Mouse (Mus musculus): ENCODE measurements at regions not wholly inside any gene's neighbourhood (a gene's known extent, or its start where the extent isn't known, plus 50 kb on each side); places are given as distances from the start of the nearest gene placed in this dataset.

DNA sequence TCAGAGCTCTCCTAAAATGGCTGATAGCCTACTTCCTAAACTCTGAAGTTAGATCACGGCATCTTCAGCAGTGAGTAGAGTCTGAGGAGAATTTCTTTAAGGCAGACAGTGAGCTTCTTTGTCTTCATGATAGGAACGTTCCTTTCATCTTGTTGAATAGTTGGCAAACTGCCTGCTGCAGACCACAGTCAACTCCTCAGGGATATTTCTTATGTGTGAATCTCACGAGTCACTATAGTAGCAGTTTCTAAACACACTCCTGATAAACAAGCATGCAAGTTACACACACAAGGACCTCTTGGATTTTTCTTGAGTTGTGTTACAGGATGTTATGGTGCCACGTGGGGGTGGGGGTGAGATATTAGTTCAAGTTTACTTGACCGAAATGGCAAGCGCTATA is 205.2 kb downstream of the Gm11077 start:
- no peak for DNase-seq (ENCODE audit: low spot score)

DNA sequence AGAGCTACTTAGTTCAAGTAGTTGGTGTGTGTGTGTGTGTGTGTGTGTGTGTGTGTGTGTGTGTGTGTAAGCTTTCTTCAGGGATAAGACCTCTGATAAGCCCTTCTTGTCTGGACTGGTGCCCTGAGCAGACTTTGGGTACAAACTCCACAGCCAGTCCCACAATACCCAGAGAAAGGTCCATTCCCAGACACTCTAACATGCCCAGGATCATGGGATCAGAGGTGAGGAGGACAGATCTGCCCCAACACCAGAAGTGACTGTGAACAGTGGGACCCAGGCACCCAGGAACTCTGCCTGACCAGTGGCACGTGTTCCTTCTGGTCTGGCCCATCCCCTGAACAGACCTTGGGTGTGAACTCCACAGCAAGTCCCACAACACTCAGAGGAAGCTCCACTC is 208.9 kb downstream of the Gm11077 start:
- DNase-seq (ENCODE audit: low spot score), result no peak

DNA sequence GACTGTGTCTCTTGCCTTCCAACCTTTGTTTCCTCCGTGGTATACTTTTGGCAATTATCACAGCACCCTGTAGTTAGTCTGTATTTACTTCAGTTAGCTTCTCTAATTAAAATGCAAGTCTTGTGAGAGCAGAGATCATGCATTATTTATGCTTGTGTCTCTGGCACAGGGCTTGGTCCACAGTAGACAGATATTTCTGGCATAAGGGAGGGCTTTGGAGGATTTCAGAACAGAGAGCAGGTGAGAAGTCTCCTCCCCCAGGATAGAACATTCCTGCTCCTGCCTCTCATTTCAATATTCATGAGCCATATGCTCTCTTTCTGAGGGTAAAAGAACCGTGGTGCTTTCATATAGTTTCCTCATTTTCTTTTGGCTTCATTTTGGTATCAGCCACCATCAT is 217.6 kb downstream of the Gm11077 start:
- DNase-seq (ENCODE audit: low spot score), result no peak

DNA sequence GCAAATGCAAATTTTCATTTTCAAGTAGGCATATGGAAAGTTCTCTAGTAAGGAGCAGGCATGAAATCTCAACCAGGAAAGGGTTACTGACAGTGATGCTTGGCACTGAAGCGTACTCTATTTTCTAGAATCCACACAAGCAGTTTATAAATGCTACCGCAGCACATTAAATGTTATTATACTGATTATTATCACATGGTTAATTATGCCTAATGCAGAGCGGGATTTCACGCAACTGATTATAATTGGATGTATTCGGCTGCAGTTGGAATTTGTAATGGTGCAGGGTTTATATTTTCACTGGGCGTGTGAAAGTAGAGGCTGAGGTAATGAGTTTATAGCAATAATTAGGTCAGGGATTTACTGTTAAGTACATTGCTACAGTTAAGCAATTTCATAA is 221.4 kb downstream of the Gm11077 start:
- no peak for DNase-seq (ENCODE audit: low spot score)

DNA sequence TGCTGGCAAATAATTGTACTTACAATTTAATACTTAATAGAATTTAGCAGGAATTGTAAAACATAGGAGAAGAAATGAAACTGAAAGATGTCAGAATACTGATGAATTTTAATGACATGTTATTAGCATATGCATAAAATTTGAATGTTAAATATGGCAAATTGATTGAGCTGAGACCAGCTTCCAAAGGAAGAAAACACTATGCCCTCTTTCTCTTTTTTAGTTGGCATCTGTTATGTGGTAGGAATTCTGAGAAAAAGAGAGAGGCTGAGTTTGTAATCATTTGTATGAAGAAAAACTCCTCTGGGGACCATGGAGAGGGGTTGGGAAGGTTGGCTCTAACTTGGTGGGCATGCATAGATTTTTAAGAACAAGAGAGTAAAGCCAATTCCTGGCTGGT is 224.2 kb downstream of the Gm11077 start:
- DNase-seq (ENCODE audit: low spot score), result no peak

DNA sequence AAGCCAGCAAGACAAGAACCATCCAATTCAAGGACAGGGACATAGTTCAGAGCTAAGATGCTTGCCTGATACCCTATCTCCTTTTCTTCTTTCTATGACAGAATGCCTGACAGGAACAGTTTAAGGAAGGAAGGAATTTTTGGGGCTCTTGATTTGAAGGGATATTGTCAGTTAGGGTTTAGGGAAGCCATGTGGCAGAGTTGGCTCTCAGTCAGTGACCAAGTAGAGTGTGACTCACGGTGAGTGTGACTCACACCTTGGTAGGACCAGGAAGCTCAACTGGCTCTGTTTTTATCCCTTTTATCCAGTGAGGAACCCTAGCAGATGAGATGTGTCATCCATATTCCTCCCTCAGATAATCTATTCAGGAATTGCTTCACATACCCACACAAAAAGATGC is 224.6 kb downstream of the Gm11077 start:
- DNase-seq (ENCODE audit: low spot score), result no peak

DNA sequence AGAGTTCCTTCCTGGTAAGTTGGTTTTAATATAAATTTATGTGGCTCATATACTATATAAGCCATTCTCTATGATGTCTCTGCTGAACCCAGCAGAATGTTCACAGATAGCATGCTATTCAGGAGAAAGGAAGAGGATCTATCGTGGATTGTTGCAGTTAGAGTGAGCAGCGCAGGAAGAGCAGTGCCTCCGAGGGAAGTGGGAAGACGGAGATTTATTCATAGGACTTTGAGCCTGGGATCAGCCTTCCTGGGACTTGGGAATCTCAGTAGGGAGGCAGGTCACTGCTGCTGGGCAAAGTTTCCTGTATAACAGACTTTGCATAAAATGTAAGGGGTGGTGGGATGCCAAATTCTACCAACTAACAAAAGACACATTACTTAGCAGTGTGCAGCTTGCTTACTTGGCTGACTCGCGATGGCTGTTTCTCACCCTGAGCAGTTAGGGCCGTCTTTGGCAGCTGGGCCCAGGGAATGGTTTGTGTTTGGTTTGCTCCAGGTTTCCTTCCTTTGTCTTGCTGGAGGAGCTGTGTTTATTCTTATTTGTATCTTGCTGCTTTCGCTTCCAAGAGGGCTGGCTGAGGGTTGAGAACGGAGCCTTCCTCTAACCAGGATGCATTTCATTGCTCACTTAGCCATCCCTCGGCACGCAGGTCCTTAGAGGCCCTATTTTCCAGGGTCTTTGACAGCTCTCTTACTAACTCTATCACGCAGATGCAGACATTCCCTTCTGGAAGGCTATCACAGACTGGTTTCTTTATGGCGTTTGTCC is 226.9 kb downstream of the Gm11077 start:
- DNase-seq (ENCODE audit: low spot score), result no peak

DNA sequence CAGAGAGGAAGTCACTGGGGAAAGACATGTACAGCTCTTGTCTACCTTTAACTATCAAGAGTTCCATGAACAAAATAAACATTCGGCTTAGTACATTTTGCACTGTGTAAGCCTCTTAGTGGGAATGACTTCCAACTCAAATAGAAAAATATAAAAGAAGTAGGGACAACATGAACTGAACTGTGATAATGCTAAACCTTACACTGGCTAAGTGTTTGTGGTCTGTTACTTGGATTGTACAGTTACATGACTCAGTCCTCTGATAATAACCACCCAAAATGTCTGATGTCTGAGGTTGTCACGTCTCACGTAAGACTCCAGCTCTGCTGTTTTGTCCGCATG is 227.4 kb downstream of the Gm11077 start:
- DNase-seq (ENCODE audit: low spot score), result no peak

DNA sequence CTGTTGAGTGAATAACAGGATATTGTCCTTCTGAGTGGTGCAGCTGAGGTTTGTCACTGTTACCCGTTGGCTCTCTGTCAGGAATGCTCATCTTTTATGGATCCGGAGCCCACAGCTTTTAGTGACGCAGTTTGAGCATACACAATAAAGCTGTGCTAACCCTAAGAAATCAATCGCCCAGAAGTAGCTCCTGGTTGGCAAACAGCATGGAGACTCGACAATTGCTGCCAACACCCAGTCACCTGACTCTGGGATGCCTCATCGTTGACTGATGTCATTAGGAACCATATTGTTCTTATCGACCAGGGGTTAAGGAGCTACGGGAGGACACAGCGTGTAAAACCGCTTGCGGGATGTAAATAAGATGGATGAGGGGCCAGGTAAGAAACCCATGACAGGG is 232.9 kb downstream of the Gm11077 start:
- DNase-seq (ENCODE audit: low spot score), result no peak

DNA sequence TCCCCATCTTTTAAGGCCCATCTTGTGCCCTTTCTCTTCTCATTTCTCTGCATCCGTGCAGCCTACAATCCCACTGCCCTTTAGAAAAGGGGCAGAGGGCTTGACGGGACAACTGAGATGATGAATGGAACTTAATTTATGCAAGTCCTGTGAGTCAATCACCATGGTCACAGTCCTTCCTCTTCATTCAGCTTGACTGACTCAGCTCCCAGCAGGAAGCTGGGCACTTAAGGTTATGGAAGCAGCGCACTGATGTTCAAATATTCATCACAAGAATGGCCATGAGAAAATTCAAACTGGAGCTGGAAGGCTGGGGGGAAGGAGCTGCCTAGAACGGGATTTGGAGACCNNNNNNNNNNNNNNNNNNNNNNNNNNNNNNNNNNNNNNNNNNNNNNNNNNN is 233.5 kb downstream of the Gm11077 start:
- DNase-seq (ENCODE audit: low spot score), result no peak

DNA sequence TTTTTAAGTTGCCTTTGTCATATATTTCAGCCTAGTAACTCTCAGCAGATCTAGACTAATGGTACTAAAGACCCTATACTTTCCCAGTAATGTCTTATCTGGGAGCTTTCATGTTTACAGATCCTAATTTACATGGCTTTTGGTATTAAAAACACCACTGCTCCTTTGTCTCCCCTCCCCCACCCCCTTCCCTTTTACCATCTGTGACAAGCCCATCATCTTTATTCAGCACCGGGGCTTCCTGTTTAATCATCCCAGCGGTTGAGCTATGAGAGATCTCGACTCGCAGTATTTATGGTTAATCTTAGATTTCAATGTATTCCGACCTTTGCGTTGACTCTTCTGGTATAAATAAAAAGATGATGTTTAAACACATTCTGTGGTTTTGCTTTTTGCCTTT is 244.6 kb downstream of the Gm11077 start:
- DNase-seq (ENCODE audit: low spot score), result no peak

DNA sequence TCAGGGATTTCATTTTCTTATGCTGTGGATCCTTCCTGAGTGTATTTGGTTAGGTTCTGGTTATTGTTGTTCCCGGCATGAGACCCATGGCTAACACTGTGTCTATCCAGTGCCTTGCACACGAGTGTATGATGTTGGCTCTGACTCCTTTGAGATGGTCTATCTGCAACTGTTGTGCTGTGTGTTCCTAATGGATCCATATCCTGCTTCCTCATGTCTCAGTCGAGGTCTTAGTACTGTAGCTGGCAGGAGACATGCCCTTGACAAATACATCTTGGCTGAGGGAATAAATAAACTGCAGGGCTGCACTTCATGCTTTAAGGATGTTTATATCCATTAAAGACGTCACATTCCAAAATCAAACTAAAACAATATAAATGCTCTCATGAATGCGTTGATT is 247.9 kb downstream of the Gm11077 start:
- DNase-seq (ENCODE audit: low spot score), result no peak

DNA sequence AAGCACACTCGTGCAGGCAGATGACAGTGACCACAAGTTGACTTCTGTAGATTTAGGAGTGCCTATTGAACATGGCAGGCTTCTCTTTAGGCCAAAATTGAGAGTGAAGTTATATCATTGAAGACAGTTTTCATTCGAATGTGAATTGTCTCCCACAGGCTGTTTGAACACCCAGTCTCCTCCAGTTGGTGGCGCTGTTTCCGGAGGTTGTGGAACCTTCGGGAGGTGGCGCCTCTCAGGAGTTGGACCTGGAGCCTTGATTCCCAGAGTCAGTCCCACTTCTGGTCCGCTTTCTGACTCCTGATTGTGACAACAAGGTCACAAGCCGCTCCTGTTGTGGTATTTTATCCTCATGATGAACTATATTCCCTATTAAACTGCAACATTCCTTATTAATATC is 254.5 kb downstream of the Gm11077 start:
- DNase-seq (ENCODE audit: low spot score), result no peak

DNA sequence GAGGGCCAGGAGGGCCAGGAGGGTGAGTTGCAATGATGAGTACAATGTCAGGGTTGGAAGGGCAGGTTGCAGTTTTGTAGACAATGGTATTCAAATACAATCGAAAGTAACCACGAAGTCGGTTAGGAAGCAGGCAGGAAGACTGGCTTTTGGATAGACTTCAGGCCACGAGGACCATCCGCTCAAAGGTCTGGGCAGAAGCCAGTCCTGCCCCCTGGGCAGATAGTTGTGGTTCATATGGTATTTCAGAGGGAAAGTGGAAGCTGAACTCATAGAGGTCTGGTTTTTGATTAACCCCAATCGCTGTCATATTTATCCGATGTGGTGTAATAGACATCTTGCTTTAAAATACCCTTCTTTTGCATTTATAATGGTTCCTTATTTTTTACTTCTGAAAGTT is 255.2 kb downstream of the Gm11077 start:
- no peak for DNase-seq (ENCODE audit: low spot score)

DNA sequence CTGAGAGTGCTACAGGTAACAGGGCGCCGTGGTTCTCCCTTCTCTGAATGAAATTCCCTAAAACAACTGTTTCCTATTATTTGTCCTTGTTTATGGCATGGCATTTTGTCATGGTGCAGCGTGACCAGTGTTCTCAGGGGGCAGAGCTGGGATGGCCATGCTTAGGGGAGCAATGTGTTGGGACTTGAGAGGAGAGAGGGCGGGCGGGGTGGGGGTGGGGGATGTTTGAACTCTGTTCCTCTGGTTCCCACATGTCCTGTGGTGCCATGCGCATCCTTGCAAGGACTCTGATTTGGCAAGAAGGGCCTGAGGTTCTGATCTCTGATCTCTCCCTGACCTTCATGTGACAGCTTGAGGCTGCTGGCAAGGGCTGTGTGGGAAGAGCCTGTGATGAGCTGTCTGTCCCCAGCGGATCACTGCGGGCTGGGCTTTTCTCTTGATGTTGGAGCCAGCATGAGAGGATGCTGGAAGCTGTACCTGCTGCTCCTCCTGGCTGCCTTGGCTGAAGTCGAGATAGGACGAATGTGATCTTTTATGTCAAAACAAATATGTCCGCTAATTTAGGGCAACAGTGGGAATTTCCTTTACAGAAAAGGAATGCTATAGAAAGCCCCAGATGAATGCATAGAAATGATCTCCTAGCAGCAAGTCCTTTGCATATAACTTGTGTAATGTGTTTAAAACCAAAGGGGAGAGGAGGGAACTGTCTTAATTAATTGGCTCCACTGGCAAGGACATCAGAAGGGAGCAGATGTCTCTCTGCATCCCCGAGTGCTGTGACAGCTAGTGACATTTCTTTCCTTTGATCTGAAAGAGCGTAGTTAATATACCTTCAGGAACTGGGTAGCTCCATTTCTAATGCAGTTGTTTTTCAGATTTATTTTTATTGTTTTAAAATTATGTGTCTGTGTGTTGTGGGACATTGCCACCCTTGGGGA is 255.2 kb upstream of the Pde3a start:
- no peak for DNase-seq (ENCODE audit: low spot score)

DNA sequence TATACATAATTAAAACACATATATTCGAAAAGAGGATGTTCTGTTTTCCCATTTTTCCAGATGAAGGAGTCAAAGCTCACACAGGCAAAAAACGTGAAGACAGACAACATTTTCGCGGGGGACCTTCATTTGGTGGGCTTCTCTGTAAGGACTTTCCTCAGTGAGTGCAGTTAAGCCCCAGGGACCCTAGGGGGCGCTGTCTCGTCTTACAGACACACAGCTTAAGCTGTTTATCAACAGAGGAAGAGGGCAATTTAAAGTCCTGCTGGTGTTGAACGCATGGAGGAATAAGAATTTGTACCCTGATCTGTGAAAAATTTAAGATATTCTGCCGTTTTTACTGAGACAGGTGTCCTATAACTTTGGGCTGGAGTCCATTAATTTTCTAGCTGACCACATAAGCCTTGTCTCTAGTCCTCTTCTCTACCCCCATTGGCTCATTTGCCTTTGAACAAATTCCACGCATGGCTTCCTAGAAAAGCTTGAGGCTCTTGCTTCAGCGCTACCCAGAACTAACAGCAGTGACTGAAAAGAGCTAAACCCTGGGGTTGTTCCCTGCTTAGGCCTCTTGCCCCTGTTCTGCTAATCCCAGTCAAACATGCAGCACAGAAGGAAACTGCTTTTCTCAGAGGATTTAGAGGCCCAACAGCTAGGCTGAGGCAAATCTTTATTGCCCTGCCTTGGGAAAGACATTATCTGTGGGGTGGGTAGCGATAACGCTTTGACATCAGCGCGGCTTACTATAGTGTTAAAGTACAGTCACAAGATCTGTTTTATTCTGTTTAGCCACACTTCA is 253.5 kb upstream of the Pde3a start:
- DNase-seq (ENCODE audit: low spot score), result no peak

DNA sequence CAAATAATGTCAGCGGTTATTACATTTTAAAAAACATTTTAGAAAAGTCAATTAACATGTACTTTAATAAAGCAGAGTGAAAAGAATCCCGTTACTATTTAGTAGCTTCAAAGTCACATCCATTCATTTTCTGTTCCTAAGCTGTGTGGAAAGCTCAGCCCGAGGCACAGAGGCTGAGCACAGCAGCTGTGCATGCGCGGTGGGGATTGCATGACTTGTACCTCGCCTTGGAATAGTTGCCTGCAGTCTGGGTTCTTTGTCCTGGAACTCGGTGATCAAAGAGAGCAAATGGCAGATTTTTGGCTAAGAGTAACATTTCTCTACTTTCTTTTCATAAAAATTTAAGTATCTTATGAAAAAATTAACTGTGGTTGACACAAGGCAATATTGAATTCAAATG is 251.0 kb upstream of the Pde3a start:
- no peak for DNase-seq (ENCODE audit: low spot score)

DNA sequence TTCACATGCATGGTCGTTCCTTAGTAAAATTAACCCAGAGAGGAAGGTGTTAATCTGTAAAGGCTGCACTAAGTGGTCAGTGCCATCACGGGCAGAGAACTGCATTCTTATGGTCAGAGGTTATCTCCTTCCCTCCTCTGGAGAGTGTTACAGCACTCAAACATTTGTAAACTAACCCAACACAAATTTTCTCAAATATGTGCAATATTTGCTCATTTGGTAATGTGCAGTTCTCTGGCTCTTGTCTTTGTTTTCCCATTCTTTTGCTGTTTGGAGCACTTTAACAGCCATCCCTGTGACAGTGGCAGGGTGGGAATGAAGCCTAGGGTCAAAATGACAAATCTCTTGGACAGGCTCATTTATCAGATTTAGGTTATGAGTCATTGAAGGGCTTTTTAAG is 248.5 kb upstream of the Pde3a start:
- no peak for DNase-seq (ENCODE audit: low spot score)

DNA sequence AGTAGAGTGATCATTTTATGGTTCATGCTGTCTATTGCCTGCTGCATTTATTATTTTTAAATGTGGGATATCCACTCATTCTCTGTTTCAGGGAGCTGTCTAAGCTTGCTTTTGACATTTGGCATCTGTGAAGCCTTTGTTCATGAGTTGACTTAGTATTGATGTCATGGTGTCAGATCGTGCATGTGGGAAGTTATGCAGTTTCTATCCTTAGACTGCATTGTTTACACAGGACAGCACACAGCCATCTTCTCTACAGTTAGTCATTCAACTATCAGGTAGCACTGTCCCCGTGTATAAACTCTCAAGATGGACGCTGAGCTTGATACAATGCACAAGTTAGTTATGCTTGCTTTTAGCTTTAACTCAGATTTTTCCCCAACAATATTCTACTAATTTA is 247.8 kb upstream of the Pde3a start:
- no peak for DNase-seq (ENCODE audit: low spot score)

DNA sequence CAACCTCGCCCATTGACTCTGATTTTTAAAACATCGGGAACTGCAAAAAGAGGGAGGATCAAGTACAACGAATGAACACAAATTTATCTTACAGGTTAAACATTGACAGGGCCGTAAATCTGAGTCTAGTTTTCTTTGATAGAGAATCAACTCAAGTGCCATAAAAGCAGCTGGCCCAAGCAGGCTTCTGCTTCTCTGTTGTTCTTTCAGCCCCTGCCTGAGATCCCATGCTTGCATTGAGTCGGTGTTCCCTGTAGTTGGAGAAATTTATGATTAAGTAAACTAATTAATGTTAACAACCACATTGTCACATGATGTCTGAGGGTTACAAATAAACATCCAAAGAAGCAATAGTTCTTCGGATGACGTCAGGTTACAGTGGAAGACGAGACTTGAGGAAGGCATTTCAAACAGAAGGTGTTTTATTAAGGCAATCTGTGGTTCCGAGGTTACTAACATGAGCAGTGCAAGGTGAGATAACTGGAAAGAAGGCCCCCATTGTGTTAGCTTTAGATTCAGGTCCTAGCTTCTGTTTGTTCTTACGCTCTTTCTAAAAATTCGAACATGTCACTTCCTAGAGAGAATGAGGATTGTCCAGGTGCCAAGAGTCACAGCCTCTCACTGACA is 233.9 kb upstream of the Pde3a start:
- no peak for DNase-seq (ENCODE audit: low spot score)

DNA sequence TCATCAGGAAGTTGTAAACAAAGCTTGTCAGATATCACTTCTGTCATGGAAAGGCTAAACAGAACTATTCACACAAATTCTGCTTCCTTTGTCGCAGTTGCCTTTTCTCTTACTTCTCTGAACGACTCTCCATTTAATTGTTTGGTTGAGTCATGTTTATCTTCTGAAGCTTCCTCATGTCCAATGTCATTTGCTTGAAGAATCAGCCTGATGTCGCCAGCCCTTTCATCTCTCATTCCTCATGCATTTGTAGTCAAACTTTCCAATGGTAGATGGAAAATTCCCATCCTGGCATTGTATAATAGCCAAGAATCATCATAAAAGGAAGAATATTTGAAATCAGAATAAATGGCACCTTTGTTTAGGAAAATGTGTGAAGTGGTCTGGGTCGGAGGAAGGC is 225.6 kb upstream of the Pde3a start:
- no peak for DNase-seq (ENCODE audit: low spot score)

DNA sequence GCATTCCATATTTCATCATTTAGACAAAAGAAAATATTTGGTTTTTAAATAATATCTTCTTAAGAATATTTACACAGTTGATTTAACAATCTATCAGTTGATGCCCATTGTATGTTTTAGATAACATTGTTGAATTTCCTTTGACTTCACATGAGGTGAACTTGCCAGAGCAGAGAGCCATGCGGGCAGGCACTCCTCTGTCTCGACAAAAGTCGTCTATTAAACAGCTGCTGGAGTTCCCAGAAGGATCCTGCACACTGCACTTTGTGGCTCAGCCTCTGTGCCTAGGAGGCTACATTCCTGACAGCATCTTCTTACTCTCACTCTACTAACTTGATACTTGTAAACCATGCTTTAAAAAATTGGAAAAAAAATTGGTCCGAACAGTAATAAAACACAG is 221.7 kb upstream of the Pde3a start:
- DNase-seq (ENCODE audit: low spot score), result no peak

All from T-cell, adult 2 months (primary cell).